Mouse (Mus musculus) limb, embryonic 13.5 days (tissue): ENCODE measurements around the gene Rcn3. TPM values are rescaled to one million over a fixed set of nuclear protein-coding genes. Genes with fewer than 3 reads are reported as not detected.
A peak's percentile ranks its signal among the peaks of the same experiment; 100 is the strongest.
"Not testable (repeated sequence)": the region's sequence is repeated elsewhere in the genome, so short reads cannot be mapped to it uniquely, and the experiment has no call there.

Experiments used
- ATAC-seq: fragments of 200-750 bp; cut with Nextera tagmentation; 2 replicates; pipeline ENCODE4 v1.8.0; 2017; ENCODE audit warnings: low read depth, moderate number of reproducible peaks, moderate TSS enrichment; ENCODE audit not compliant: low FRiP score
- H3K27ac ChIP-seq: fragments of 300-500 bp; sonication (generic); 2 replicates; pipeline ENCODE4 v1.5.1; 2015; ENCODE audit warnings: inconsistent platforms, mild to moderate bottlenecking, moderate library complexity
- H3K27me3 ChIP-seq: fragments of 300-500 bp; sonication (generic); 2 replicates; pipeline ENCODE4 v1.6.1; 2015; ENCODE audit warnings: mild to moderate bottlenecking, inconsistent platforms
- H3K36me3 ChIP-seq: fragments of 300-500 bp; sonication (generic); 2 replicates; pipeline ENCODE4 v1.6.1; 2015; ENCODE audit warnings: inconsistent platforms, mild to moderate bottlenecking, moderate library complexity
- H3K4me1 ChIP-seq: fragments of 300-500 bp; sonication (generic); 2 replicates; pipeline ENCODE4 v1.6.1; 2015; ENCODE audit warnings: inconsistent platforms
- H3K4me2 ChIP-seq: fragments of 300-500 bp; sonication (generic); replicated peaks from 2 replicates; pipeline ENCODE4 v1.6.1; 2015; ENCODE audit warnings: inconsistent platforms, mild to moderate bottlenecking, moderate library complexity
- H3K4me3 ChIP-seq: fragments of 300-500 bp; sonication (generic); 2 replicates; pipeline ENCODE4 v1.5.1; 2015; ENCODE audit warnings: moderate library complexity, mild to moderate bottlenecking, inconsistent platforms
- H3K9ac ChIP-seq: fragments of 300-500 bp; sonication (generic); 2 replicates; pipeline ENCODE4 v1.6.1; 2015; ENCODE audit warnings: mild to moderate bottlenecking, inconsistent platforms
- H3K9me3 ChIP-seq: fragments of 300-500 bp; sonication (generic); 2 replicates; pipeline ENCODE4 v1.6.1; 2016; ENCODE audit warnings: inconsistent platforms
- WGBS: fragments of 180-500 bp; shearing (Covaris S2); methylation state at CpG from one replicate; pipeline ENCODE4 v1.1.7; 2015; 5-methylcytosine and 5-hydroxymethylcytosine counted together
- polyA plus RNA-seq: library from polyadenylated mRNA; unstranded; fragments of >200 nt; fragmentation: Nextera tagmentation; extraction: Ambion mirVana; gene quantifications from 2 replicates; pipeline ENCODE4 v1.2.1, GENCODE M21; 2015

Gene Rcn3
- polyA plus RNA-seq, 1 experiment from 2014 or later: 483 TPM

- Histone ChIP-seq H3K4me1 (peaks cover 36% of the 10 kb centered on the region), H3K4me3 (peak overlapping the region; percentile 68), H3K9ac (peak overlapping the region; percentile 75), H3K36me3 (peaks cover 26% of the 10 kb centered on the region), H3K27me3 (peaks cover 9% of the 10 kb centered on the region; the same call in 1 of the 2 replicates), H3K4me2 (peak overlapping the region; percentile 73), H3K9me3 (no peaks in the 10 kb centered on the region), H3K27ac (peak overlapping the region; percentile 92; the same call in 1 of the 2 replicates)
- no peak for ATAC-seq
- WGBS: 62% methylated on average over 15 of the region's 15 CpGs
Measured at GRCm38 (mm10) chr7:45129776-45130512, 37.9 kb upstream of the Rcn3 start.

GRCm38 (mm10) chr7:45129318-45129717 is 37.3 kb upstream of the Rcn3 start:
- peak overlapping the region; percentile 75 for H3K9ac ChIP-seq
- ATAC-seq: no peak
- WGBS: 2% methylated on average over 17 of the region's 17 CpGs
- H3K36me3 ChIP-seq: peaks cover 29% of the 10 kb centered on the region
- H3K4me2 ChIP-seq: peak overlapping the region; percentile 73
- peak overlapping the region; percentile 92 for H3K27ac ChIP-seq
- H3K9me3 ChIP-seq: no peaks in the 10 kb centered on the region
- peak overlapping the region; percentile 68 for H3K4me3 ChIP-seq
- H3K27me3 ChIP-seq: peaks cover 3% of the 10 kb centered on the region; the same call in 1 of the 2 replicates
- peaks cover 40% of the 10 kb centered on the region for H3K4me1 ChIP-seq

GRCm38 (mm10) chr7:45128624-45129246 is 36.7 kb upstream of the Rcn3 start, which contains the start of gene Rpl13a:
Rpl13a (minus strand) TSS chr7:45128761.
- H3K9ac ChIP-seq: peak within 1 kb of the TSS; percentile 100
- peaks cover 29% of the 10 kb centered on the region for H3K36me3 ChIP-seq
- peak within 1 kb of the TSS; percentile 94 for H3K4me2 ChIP-seq
- peak within 1 kb of the TSS; percentile 92 for H3K27ac ChIP-seq
- no peaks in the 10 kb centered on the region; the same call in 1 of the 2 replicates for H3K27me3 ChIP-seq
- under 1% methylated on average over 48 of the region's 48 CpGs for WGBS
- peak within 1 kb of the TSS; percentile 68 for H3K4me3 ChIP-seq
- H3K4me1 ChIP-seq: peaks cover 40% of the 10 kb centered on the region
- no peaks in the 10 kb centered on the region for H3K9me3 ChIP-seq
- ATAC-seq: peak; percentile 95

- Histone ChIP-seq H3K4me2 (peak overlapping the region; percentile 94), H3K9me3 (no peaks in the 10 kb centered on the region), H3K27me3 (no peaks in the 10 kb centered on the region), H3K4me3 (peak overlapping the region; percentile 68), H3K9ac (peak overlapping the region; percentile 100), H3K27ac (peak overlapping the region; percentile 92), H3K4me1 (peaks cover 47% of the 10 kb centered on the region), H3K36me3 (peaks cover 34% of the 10 kb centered on the region)
- no peak for ATAC-seq
- under 1% methylated on average over 6 of the region's 6 CpGs for WGBS
Measured at GRCm38 (mm10) chr7:45127700-45128224, 35.7 kb upstream of the Rcn3 start.

GRCm38 (mm10) chr7:45126844-45127699 is 35.1 kb upstream of the Rcn3 start:
- H3K4me2 ChIP-seq: peak overlapping the region; percentile 94
- WGBS: 39% methylated on average over 21 of the region's 21 CpGs
- H3K9ac ChIP-seq: peak overlapping the region; percentile 100
- H3K36me3 ChIP-seq: peaks cover 41% of the 10 kb centered on the region
- H3K27me3 ChIP-seq: no peaks in the 10 kb centered on the region
- H3K9me3 ChIP-seq: no peaks in the 10 kb centered on the region
- H3K4me1 ChIP-seq: peaks cover 53% of the 10 kb centered on the region
- peak overlapping the region; percentile 92 for H3K27ac ChIP-seq
- H3K4me3 ChIP-seq: peak overlapping the region; percentile 68
- ATAC-seq: no peak

- Histone ChIP-seq H3K9me3 (no peaks in the 10 kb centered on the region), H3K4me1 (peaks cover 61% of the 10 kb centered on the region), H3K36me3 (peaks cover 49% of the 10 kb centered on the region), H3K4me2 (peak overlapping the region; percentile 94), H3K27me3 (no peaks in the 10 kb centered on the region), H3K4me3 (peak overlapping the region; percentile 68), H3K9ac (peak overlapping the region; percentile 100), H3K27ac (peak overlapping the region; percentile 92)
- no peak for ATAC-seq
- WGBS: 74% methylated on average over 17 of the region's 17 CpGs
Measured at GRCm38 (mm10) chr7:45126147-45126843, 34.3 kb upstream of the Rcn3 start.

- H3K4me3 ChIP-seq, ATAC-seq, H3K27me3 ChIP-seq, H3K9me3 ChIP-seq: not testable (repeated sequence)
- peak overlapping the region; percentile 100 for H3K9ac ChIP-seq
- peak overlapping the region; percentile 92; the same call in 1 of the 2 replicates for H3K27ac ChIP-seq
- peaks cover 62% of the 10 kb centered on the region for H3K4me1 ChIP-seq
- H3K4me2 ChIP-seq: peak overlapping the region; percentile 94
- peaks cover 55% of the 10 kb centered on the region for H3K36me3 ChIP-seq
- WGBS: 61% methylated on average over 5 of the region's 5 CpGs
Measured at GRCm38 (mm10) chr7:45125649-45126048, 33.6 kb upstream of the Rcn3 start.

- peaks cover 62% of the 10 kb centered on the region for H3K4me1 ChIP-seq
- H3K27me3 ChIP-seq: no peaks in the 10 kb centered on the region
- peaks cover 60% of the 10 kb centered on the region for H3K36me3 ChIP-seq
- H3K9ac ChIP-seq: peak overlapping the region; percentile 39; the same call in 1 of the 2 replicates
- peak overlapping the region; percentile 92; the same call in 1 of the 2 replicates for H3K27ac ChIP-seq
- ATAC-seq: no peak
- H3K9me3 ChIP-seq: no peaks in the 10 kb centered on the region
- 12% methylated on average over 7 of the region's 7 CpGs for WGBS
- H3K4me3 ChIP-seq: peak overlapping the region; percentile 98; the same call in 1 of the 2 replicates
- peak overlapping the region; percentile 94 for H3K4me2 ChIP-seq
Measured at GRCm38 (mm10) chr7:45125144-45125600, 33.2 kb upstream of the Rcn3 start.

- no peaks in the 10 kb centered on the region for H3K27me3 ChIP-seq
- H3K4me2 ChIP-seq: peak within 1 kb of the TSS; percentile 94
- peaks cover 57% of the 10 kb centered on the region for H3K4me1 ChIP-seq
- WGBS: under 1% methylated on average over 59 of the region's 59 CpGs
- H3K9ac ChIP-seq: peak within 1 kb of the TSS; percentile 98
- H3K36me3 ChIP-seq: peaks cover 67% of the 10 kb centered on the region
- peak; percentile 79 for ATAC-seq
- H3K9me3 ChIP-seq: no peaks in the 10 kb centered on the region
- peak within 1 kb of the TSS; percentile 98 for H3K4me3 ChIP-seq
- H3K27ac ChIP-seq: peak within 1 kb of the TSS; percentile 92
Measured at GRCm38 (mm10) chr7:45124224-45125143, 32.5 kb upstream of the Rcn3 start, which contains the start of gene Rps11. Rps11 (minus strand) TSS chr7:45124439.

- H3K27me3 ChIP-seq: no peaks in the 10 kb centered on the region
- peak overlapping the region; percentile 98 for H3K4me3 ChIP-seq
- H3K27ac ChIP-seq: peak overlapping the region; percentile 86
- peak overlapping the region; percentile 98 for H3K9ac ChIP-seq
- H3K4me1 ChIP-seq: peaks cover 53% of the 10 kb centered on the region
- peaks cover 78% of the 10 kb centered on the region for H3K36me3 ChIP-seq
- WGBS: 17% methylated on average over 12 of the region's 12 CpGs
- no peak for ATAC-seq
- H3K9me3 ChIP-seq: no peaks in the 10 kb centered on the region
- H3K4me2 ChIP-seq: peak overlapping the region; percentile 94
Measured at GRCm38 (mm10) chr7:45123186-45123570, 31.2 kb upstream of the Rcn3 start.
